Mouse (Mus musculus): ENCODE data around the gene 4930467E23Rik. TPM values are rescaled to one million over a fixed set of nuclear protein-coding genes. Genes with fewer than 3 reads are reported as not detected.
"Not testable (repeated sequence)": the region's sequence is repeated elsewhere in the genome, so short reads cannot be mapped to it uniquely, and the experiment has no call there.

The 4930467E23Rik gene
- total RNA-seq, 1 experiment from 2014 or later: not detected

DNA sequence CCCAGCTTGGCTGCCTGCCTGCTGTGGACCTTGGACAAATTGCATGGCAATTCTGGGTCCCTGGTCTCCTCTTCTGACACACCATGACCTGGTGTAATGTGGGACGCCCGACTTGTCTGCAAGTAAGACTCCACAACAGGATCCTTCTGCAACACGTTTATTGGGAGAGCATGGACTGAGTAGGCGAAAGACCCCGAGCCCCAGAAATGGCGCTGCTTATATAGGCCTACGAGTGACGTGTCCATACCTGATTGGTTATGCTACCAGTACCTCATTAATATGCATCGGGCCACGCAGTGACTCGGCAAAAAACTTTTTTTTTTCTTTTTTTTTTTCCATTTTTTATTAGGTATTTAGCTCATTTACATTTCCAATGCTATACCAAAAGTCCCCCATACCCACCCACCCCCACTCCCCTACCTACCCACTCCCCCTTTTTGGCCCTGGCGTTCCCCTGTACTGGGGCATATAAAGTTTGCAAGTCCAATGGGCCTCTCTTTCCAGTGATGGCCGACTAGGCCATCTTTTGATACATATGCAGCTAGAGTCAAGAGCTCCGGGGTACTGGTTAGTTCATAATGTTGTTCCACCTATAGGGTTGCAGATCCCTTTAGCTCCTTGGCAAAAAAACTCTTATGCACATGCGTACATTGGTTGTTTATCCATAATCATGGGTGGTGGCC is 21.5 kb upstream of the 4930467E23Rik start:
- ATAC-seq (replicated peaks; ENCODE audit: insufficient number of reproducible peaks, low FRiP score, low TSS enrichment, poor library complexity, severe bottlenecking): not testable (repeated sequence)

DNA sequence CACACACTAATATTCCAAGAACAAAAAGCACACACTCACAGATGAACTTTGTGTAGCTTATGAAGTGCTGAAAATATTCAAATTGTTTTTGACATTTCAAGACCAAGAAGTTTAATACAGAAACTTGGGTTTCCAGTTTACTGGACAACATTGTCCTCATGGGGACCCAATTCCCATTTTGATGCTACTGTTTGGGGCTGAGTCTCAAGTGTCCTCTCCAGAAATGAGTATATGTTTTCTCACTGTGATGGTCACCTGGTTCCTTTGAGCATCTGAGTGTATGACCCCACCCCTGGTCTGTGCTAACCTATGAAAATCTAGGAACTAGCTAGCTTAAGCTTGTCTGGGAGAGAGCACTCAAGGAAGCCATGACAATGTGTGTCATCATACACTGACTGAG is 20.4 kb upstream of the 4930467E23Rik start:
- not testable (repeated sequence) for ATAC-seq (replicated peaks; ENCODE audit: insufficient number of reproducible peaks, low FRiP score, low TSS enrichment, poor library complexity, severe bottlenecking)

DNA sequence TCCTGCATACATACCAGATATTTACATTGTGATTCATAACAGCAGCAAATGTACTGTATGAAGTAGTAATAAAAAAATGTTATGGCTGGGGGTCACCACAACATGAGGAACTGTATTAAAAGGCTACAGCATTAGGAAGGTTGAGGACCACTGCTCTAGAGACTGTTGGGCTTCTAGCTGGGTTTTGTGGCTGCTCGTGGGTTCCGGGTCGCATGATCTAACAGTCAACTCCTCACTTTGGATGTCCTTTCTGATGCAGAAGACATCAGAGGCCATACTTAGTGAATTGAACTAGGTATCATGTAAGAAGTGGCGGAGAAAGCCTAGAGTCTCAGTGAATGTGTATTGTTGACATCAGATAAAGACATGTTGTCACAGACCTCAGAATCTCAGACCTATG is 19.9 kb upstream of the 4930467E23Rik start:
- not testable (repeated sequence) for ATAC-seq (replicated peaks; ENCODE audit: insufficient number of reproducible peaks, low FRiP score, low TSS enrichment, poor library complexity, severe bottlenecking)

DNA sequence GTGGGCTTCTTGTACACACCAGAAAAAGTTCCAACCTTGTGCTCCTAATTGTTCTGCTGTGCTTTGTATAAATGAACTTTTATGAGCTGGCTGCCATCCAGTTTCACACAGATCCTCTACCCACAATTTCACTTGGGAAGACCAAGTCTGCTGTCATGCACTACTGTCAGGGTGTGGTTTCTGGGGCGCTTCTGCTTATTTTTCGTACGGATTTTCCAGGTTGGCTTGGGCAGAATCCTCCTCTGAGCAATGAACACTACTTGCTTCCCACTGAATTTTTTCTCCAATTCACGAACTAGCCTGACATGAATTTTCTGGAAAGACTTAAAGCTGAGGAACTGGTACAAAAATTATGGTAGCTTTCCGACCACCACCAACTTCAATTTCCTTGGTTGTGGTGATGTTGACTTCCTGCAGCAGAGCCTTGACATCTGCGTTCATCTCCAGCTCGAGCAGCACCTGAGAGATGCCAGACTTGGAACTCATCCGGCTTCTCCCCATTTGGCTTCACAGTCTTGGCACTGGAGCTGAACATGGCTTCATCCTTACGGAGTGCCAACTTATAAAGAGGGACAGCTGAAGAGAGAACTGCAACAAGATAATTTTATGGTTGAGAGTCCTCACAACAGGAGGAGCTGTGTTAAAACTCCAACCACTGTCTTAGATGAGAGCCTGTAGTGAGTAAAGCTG is 18.1 kb upstream of the 4930467E23Rik start:
- ATAC-seq (replicated peaks; ENCODE audit: insufficient number of reproducible peaks, low FRiP score, low TSS enrichment, poor library complexity, severe bottlenecking): not testable (repeated sequence)

DNA sequence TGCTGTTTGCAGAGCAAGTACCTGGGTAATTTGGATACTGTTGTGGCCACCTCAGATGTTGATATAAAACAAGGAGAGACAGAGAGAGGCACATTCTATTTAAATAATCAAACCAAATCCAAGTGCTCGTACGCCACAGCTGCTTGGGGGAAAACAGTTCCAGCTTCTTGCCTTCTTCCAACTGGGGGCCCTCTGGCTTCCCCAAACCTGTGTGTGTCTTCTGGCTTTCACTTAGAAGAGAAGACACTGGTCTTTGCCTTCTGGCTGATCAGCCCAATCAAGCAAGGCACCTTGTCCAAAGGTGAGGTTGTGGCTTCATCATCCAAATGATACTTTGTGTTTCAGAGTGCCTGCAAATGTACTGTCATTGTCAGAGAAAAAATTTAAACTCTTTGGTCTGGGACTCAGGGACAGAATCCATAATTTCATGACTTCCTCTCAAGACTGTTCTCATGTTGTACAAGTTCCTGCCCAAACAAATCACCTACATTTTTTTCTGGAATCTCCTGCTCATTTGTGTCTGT is 17.1 kb upstream of the 4930467E23Rik start:
- ATAC-seq (replicated peaks; ENCODE audit: insufficient number of reproducible peaks, low FRiP score, low TSS enrichment, poor library complexity, severe bottlenecking): peak; percentile 61; the same call in 1 of the 2 replicates

DNA sequence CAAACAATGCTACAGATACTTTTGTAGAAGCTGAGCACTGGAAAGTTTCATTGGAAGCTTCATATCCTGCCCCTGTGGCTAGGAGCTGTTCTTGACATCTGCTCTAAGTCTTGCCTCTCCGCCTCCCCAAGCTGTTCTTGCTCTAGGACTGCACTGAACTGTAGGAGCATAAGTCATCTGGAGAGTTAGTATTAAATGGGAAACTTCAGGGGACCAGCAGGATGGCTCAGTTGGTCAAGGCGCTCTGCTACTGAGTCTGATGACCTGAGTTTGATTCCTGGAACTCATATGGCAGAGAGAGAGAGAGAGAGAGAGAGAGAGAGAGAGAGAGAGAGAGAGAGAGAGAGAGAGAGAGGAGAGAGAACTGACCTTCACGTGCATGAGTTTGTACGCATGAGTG is 16.6 kb upstream of the 4930467E23Rik start:
- not testable (repeated sequence) for ATAC-seq (replicated peaks; ENCODE audit: insufficient number of reproducible peaks, low FRiP score, low TSS enrichment, poor library complexity, severe bottlenecking)

DNA sequence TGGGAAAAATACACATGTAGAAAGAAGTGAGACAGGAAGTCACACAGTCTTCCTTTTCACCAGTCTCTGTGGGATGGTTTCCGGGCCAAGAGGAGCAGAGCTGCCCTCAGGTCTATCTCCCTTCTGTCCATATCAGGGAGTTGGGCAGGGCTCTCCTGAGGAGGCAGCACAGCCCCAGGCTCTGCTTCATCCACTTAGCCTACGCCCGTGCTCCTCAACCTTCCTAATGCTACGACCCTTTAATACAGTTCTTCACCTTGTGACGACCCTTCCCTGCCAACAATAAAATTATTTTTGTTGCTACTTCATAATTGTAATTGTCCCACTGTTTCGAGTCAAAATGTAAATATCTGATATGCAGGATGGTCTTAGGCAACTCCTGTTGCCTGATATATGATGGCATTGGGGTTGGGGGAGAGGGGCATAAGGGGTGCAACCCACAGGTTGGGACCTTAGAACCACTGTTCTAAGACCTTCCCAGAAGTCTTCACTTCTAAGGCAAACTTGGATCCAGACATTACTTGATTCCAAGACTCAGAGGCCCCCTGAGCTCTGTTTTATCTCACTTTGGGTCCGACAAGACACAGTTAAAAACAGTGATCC is 16.0 kb upstream of the 4930467E23Rik start:
- not testable (repeated sequence) for ATAC-seq (replicated peaks; ENCODE audit: insufficient number of reproducible peaks, low FRiP score, low TSS enrichment, poor library complexity, severe bottlenecking)

DNA sequence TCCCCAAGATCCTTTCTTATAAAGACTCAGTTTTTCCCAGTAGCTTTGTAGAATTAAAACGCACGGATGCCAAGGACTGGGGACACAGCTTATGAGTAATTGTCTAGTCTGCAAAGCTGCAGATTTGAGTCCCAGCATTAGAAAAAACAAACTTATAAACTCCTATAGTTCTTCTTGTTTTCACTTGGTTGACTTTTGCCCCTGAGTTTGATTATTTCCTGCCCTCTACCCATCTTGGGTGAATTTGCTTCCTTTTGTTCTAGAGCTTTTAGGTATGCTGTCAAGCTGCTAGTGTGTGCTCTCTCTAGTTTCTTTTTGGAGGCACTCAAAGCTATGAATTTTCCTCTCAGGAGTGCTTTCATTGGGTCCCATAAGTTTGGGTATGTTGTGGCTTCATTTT is 14.9 kb upstream of the 4930467E23Rik start:
- ATAC-seq (replicated peaks; ENCODE audit: insufficient number of reproducible peaks, low FRiP score, low TSS enrichment, poor library complexity, severe bottlenecking): not testable (repeated sequence)

DNA sequence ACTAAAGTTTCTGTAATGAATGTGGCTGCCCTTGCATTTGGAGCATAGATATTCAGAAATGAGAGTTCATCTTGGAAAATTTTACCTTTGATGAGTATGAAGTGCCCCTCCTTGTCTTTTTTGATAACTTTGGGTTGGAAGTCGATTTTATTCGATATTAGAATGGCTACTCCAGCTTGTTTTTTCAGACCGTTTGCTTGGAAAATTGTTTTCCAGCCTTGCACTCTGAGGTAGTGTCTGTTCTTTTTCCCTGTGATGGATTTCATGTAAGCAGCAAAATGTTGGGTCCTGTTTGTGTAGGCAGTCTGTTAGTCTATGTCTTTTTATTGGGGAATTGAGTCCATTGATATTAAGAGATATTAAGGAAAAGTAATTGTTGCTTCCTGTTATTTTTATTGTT is 14.1 kb upstream of the 4930467E23Rik start:
- not testable (repeated sequence) for ATAC-seq (replicated peaks; ENCODE audit: insufficient number of reproducible peaks, low FRiP score, low TSS enrichment, poor library complexity, severe bottlenecking)

DNA sequence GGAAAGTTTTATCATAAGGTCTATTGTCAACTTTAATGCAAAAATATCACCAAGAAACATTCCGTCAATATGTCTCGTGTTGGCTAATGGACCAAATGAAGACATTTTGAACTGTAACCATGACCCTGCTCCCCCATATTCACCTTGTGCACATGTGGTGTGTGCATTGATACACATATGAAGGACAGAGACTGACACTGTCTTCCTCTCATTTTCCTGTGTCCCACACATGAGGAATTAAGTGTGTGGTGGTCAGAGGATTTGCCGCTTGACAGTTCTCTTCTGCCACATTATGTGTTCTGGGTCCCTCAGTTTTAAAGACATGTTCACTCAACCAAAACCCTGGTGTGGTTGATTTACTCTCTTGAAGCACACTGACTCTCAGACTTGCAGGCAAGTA is 11.5 kb upstream of the 4930467E23Rik start:
- ATAC-seq (replicated peaks; ENCODE audit: insufficient number of reproducible peaks, low FRiP score, low TSS enrichment, poor library complexity, severe bottlenecking): not testable (repeated sequence)

DNA sequence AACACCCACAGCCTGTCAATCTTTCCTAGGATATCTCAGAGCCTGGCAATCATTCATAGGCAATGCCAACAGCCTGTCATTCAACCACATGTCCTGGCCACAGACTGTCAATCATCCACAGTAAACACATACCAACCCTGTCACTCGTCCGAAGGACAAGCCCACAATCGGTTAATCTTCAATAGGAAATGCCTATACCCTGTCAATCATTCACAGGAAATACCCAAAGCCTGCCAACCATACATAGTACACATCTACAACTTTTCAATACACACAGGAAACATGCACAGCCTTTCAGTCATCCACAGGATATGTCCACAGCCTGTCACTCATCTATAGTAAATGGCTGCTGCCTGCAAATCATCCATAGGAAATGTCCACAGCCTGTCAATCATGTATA is 9.9 kb upstream of the 4930467E23Rik start:
- not testable (repeated sequence) for ATAC-seq (replicated peaks; ENCODE audit: insufficient number of reproducible peaks, low FRiP score, low TSS enrichment, poor library complexity, severe bottlenecking)

DNA sequence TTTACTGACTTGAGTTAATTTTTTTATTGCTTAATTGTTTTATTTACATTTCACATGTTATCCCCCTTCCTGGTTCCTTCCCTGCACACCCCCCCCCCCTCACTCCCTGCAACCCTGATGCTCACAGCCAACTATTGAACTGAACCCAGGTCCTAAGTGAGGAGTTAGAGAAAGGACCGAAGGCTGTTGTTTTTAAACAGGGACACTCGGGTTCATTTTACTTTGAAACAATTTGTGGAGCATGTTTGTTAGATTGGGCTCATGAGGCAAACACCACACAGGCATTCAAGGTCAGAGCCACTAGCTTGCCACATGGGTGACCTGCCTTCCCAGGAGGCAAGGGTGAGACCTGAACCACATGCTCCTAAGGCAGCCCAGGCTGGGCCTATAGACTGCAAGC is 4.5 kb upstream of the 4930467E23Rik start:
- not testable (repeated sequence) for ATAC-seq (replicated peaks; ENCODE audit: insufficient number of reproducible peaks, low FRiP score, low TSS enrichment, poor library complexity, severe bottlenecking)

DNA sequence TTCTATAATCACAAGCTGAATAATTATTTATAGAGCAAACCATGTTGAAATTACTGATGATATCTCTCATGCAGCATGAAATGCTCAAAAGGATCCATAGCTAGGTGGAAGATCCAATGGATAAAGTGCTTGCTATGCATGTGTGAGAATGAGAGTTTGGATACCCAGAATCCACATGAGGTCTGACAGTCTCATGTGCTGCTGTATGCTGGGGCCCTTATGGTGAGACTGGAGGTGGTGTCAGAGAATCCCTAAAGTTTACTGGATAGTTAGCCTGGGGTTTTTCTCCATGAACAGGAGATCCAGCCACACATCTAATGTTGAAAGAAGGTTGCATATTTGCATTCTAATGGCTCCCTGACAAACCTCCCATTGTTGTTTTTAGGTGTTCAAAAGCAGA is 22.4 kb downstream of the 4930467E23Rik start:
- not testable (repeated sequence) for ATAC-seq (replicated peaks; ENCODE audit: insufficient number of reproducible peaks, low FRiP score, low TSS enrichment, poor library complexity, severe bottlenecking)

DNA sequence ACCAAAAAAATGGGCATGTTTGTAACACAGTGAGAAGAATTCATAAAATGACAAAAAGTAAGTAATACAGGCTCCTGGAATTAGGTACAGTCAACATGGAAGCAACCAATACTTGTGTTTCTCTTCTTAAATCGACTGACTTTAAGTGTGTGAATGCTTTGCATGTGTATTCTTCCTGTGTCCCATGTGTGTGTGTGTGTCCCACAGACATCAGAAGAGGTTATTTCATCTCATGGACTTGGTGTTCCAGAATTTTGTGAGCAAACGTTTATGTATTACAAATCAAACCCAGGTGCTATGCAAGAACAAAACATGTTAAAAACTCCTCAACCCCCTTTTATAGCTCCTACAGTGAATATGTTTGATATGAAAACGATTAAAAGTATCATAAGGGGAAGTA is 24.8 kb downstream of the 4930467E23Rik start:
- not testable (repeated sequence) for ATAC-seq (replicated peaks; ENCODE audit: insufficient number of reproducible peaks, low FRiP score, low TSS enrichment, poor library complexity, severe bottlenecking)

DNA sequence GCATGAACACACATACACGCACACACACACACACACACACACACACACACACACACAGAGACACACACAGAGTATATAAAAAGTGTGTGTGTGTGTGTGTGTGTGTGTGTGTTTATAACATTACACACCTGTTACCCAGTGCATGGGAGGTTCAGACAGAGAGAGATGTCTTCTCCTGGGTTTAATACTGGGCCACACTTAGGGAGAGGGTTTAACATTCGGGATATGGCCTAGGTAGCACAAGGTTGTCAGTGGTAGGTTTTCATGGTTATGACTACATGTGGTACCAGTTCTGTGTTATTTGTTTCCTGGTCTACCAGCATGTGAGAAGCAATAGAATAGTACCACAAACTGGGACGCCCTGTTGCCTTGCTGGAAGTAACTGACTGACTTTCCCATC is 25.6 kb downstream of the 4930467E23Rik start:
- not testable (repeated sequence) for ATAC-seq (replicated peaks; ENCODE audit: insufficient number of reproducible peaks, low FRiP score, low TSS enrichment, poor library complexity, severe bottlenecking)

DNA sequence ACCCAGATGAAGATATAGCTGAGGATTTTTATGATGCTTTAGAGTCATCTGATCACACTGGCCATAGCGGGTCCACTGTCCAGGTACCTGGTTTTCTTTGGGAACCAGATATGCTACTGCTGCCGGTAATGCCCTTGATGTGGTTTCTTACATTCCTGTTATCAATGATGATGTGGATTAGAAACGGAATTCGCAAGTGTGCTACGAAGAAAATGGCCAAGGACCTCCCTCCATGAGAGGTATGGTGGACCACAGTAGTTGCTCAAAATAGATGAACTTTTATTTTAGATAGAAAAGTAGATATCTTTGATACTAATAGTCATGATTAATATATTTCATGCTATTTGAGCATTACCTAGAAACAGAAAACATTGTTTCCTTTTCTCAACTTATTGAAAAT is 32.3 kb downstream of the 4930467E23Rik start:
- not testable (repeated sequence) for ATAC-seq (replicated peaks; ENCODE audit: insufficient number of reproducible peaks, low FRiP score, low TSS enrichment, poor library complexity, severe bottlenecking)

DNA sequence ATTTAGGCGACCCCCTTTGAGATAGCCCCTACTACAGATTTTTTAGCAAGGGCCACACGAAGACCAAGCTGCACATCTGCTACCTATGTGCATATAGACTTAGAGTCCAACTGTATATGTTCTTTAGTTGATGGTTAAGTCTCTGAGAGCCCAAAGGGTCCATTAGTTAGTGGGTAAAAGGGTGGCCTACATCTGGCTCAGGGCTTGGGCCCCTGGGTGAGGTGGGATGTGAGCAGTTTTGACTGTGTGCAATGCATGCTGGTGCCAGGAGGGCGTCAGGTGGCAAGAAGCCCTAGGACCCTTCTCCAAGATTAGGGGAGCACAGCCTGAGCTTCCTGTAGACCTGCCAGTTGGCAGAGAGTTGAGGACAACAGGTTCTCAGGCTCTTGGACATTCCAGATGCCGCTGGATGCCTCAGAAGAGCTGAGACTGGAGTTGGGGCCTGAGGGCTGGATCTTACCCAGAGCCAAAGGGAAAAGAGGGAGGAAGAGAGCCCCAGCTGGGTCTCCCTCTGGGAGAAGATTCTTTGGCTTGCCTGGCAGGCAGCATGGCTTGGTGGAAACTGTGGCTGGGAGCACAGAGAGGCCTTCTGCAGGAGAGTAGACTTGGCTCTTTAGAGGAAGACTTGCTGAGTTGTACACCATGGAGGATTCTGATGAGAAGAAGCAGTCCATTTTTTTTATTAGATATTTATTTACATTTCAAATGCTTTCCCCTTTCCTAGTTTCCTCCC is 33.6 kb downstream of the 4930467E23Rik start:
- not testable (repeated sequence) for ATAC-seq (replicated peaks; ENCODE audit: insufficient number of reproducible peaks, low FRiP score, low TSS enrichment, poor library complexity, severe bottlenecking)

DNA sequence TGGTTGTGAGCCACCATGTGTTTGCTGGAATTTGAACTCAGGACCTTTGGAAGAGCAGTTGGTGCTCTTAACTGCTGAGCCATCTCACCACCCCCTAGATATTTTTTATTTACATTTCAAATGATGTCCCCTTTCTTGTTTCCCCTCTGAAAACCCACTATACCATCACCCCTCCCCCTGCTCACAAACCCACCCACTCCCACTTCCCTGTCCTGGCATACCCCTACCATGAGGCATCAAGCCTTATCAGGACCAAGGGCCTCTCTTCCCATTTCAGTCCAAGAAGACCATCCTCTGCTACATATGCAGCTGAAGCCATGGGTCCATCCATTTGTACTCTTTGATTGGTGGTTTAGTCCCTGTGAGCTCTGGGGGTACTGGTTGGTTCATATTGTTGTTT is 36.2 kb downstream of the 4930467E23Rik start:
- not testable (repeated sequence) for ATAC-seq (replicated peaks; ENCODE audit: insufficient number of reproducible peaks, low FRiP score, low TSS enrichment, poor library complexity, severe bottlenecking)

DNA sequence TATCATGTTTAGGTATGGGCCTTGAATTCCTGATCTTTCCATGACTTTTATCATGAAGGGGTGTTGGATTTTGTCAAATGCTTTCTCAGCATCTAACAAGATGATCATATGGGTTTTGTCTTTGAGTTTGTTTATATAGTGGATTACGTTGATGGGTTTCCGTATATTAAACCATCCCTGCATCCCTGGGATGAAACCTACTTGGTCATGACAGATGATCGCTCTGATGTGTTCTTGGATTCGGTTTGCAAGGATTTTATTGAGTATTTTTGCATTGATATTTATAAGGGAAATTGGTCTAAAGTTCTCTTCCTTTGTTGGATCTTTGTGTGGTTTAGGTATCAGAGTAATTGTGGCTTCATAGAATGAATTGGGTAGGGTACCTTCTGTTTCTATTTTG is 44.1 kb downstream of the 4930467E23Rik start:
- not testable (repeated sequence) for ATAC-seq (replicated peaks; ENCODE audit: insufficient number of reproducible peaks, low FRiP score, low TSS enrichment, poor library complexity, severe bottlenecking)
